Mouse (Mus musculus): ENCODE measurements around the gene G0s2. TPM values are rescaled to one million over a fixed set of nuclear protein-coding genes. Genes with fewer than 3 reads are reported as not detected.
"Not testable (repeated sequence)": the region's sequence is repeated elsewhere in the genome, so short reads cannot be mapped to it uniquely, and the experiment has no call there.

The G0s2 gene
- total RNA-seq, 2 experiments from 2014 or later: 5.3 to 8.7 TPM

GRCm38 (mm10) chr1:193256621-193257098 is 16.4 kb downstream of the G0s2 start:
- intact Hi-C loops (cut with DNase I): loop anchor here (2.0 kb wide), 1 partner anchor 120 kb away; no protein-coding TSS in a partner anchor
- no peak for DNase-seq (ENCODE audit: low spot score in 2 of 2)

- intact Hi-C loops (cut with DNase I): loop anchor here (2.0 kb wide), 1 partner anchor 121 kb away; no protein-coding TSS in a partner anchor
- DNase-seq (ENCODE audit: low spot score in 2 of 2): no peak
These were observed 16.8 kb downstream of the G0s2 start for GRCm38 (mm10) chr1:193256289-193256577.

- DNase-seq (ENCODE audit: low spot score in 2 of 2): peak in 1 of 2 experiments; percentile 66
- intact Hi-C loops (cut with DNase I): loop anchor here (2.0 kb wide), 2 partner anchors 69 to 121 kb away; no protein-coding TSS in a partner anchor
These were observed 17.3 kb downstream of the G0s2 start for GRCm38 (mm10) chr1:193255488-193256288.

- intact Hi-C loops (cut with DNase I): loop anchor here (2.0 kb wide), 1 partner anchor 70 kb away; no protein-coding TSS in a partner anchor
- DNase-seq (ENCODE audit: low spot score in 2 of 2): no peak
These were observed 18.0 kb downstream of the G0s2 start for GRCm38 (mm10) chr1:193255032-193255431.

GRCm38 (mm10) chr1:193253895-193254294 is 19.1 kb downstream of the G0s2 start:
- DNase-seq (ENCODE audit: low spot score in 2 of 2): not testable (repeated sequence)
- intact Hi-C loops (cut with DNase I): loop anchor here (2.0 kb wide), 1 partner anchor 71 kb away; no protein-coding TSS in a partner anchor

GRCm38 (mm10) chr1:193252616-193253015 is 20.4 kb downstream of the G0s2 start:
- DNase-seq (ENCODE audit: low spot score in 2 of 2): no peak
- intact Hi-C loops (cut with DNase I): no loop called here

- intact Hi-C loops (cut with DNase I): no loop called here
- DNase-seq (ENCODE audit: low spot score in 2 of 2): no peak
These were observed 21.6 kb downstream of the G0s2 start for GRCm38 (mm10) chr1:193251386-193251785.

- peak in 1 of 2 experiments; percentile 24 for DNase-seq (ENCODE audit: low spot score in 2 of 2)
- intact Hi-C loops (cut with DNase I): no loop called here
These were observed 23.0 kb downstream of the G0s2 start for GRCm38 (mm10) chr1:193250026-193250425.

GRCm38 (mm10) chr1:193244235-193244634 is 28.8 kb downstream of the G0s2 start:
- intact Hi-C loops (cut with DNase I): no loop called here
- no peak for DNase-seq (ENCODE audit: low spot score in 2 of 2)

GRCm38 (mm10) chr1:193243571-193244193 is 29.3 kb downstream of the G0s2 start:
- intact Hi-C loops (cut with DNase I): no loop called here
- no peak for DNase-seq (ENCODE audit: low spot score in 2 of 2)

- DNase-seq (ENCODE audit: low spot score in 2 of 2): no peak
- intact Hi-C loops (cut with DNase I): no loop called here
These were observed 30.2 kb downstream of the G0s2 start for GRCm38 (mm10) chr1:193242863-193243262.

- intact Hi-C loops (cut with DNase I): no loop called here
- DNase-seq (ENCODE audit: low spot score in 2 of 2): peak; percentile 87 to 90
These were observed 30.8 kb downstream of the G0s2 start for GRCm38 (mm10) chr1:193242238-193242637.

GRCm38 (mm10) chr1:193241436-193241835 is 31.6 kb downstream of the G0s2 start:
- intact Hi-C loops (cut with DNase I): no loop called here
- DNase-seq (ENCODE audit: low spot score in 2 of 2): no peak

GRCm38 (mm10) chr1:193238426-193238825 is 34.6 kb downstream of the G0s2 start:
- no peak for DNase-seq (ENCODE audit: low spot score in 2 of 2)
- intact Hi-C loops (cut with DNase I): no loop called here

GRCm38 (mm10) chr1:193234930-193235329 is 38.1 kb downstream of the G0s2 start:
- DNase-seq (ENCODE audit: low spot score in 2 of 2): no peak
- intact Hi-C loops (cut with DNase I): no loop called here

GRCm38 (mm10) chr1:193234130-193234645 is 38.8 kb downstream of the G0s2 start:
- intact Hi-C loops (cut with DNase I): no loop called here
- DNase-seq (ENCODE audit: low spot score in 2 of 2): no peak

GRCm38 (mm10) chr1:193232732-193233131 is 40.3 kb downstream of the G0s2 start:
- intact Hi-C loops (cut with DNase I): no loop called here
- no peak for DNase-seq (ENCODE audit: low spot score in 2 of 2)

- DNase-seq (ENCODE audit: low spot score in 2 of 2): no peak
- intact Hi-C loops (cut with DNase I): no loop called here
These were observed 42.1 kb downstream of the G0s2 start for GRCm38 (mm10) chr1:193230935-193231334.

- no peak for DNase-seq (ENCODE audit: low spot score in 2 of 2)
- intact Hi-C loops (cut with DNase I): no loop called here
These were observed 42.5 kb downstream of the G0s2 start for GRCm38 (mm10) chr1:193230531-193230930.

GRCm38 (mm10) chr1:193229570-193229969 is 43.4 kb downstream of the G0s2 start:
- no peak for DNase-seq (ENCODE audit: low spot score in 2 of 2)
- intact Hi-C loops (cut with DNase I): no loop called here

GRCm38 (mm10) chr1:193227537-193227936 is 45.5 kb downstream of the G0s2 start:
- no peak for DNase-seq (ENCODE audit: low spot score in 2 of 2)
- intact Hi-C loops (cut with DNase I): no loop called here
